In genomic region chr5:148924051-148924450, GRCm38 (mm10) we compare ENCODE assay signal across 24 mouse cellular contexts. TPM values are rescaled to one million over a fixed set of nuclear protein-coding genes. Genes with fewer than 3 reads are reported as not detected.
DNase-seq lines count a peak whose midpoint lies in the region; ATAC-seq and TF ChIP-seq lines count a peak whose summit lies in the region.
"Had no signal": no experiment of that assay in that cellular context is flagged by ENCODE, and none has a peak within 500 bp of the region (broad histone marks: within the 10 kb centered on the region; RNA-seq: fewer than 3 reads in every experiment).

No protein-coding gene starts in this region.

- no peak for TF ChIP-seq CTCF in gastrocnemius, adult 2 months (IDR thresholded peaks at IDR 0.05)
- no peak for TF ChIP-seq CTCF in liver, adult 2 months (IDR thresholded peaks at IDR 0.05; ENCODE audit: low read depth, low read length)
- TF ChIP-seq CTCF in liver, postnatal 0 days (IDR thresholded peaks at IDR 0.05; ENCODE audit: low read depth): no peak

- peak; percentile 24 for ATAC-seq in liver, postnatal 0 days
- ATAC-seq: activated CD4-positive, CD25-positive, alpha-beta regulatory T cell, adult 4 months; forebrain, embryonic 14.5 days; forebrain, postnatal 0 days; hindbrain, postnatal 0 days had no signal

- H3K79me2 ChIP-seq in liver, adult 2 months (ENCODE audit: control insufficient read depth, insufficient read depth, low read length): no peaks in the 10 kb centered on the region

- H3K36me3 ChIP-seq in liver, adult 2 months (ENCODE audit: control insufficient read depth, insufficient read depth, low read length): 0 out of 2 replicates have a peak, but pooled peaks cover 3% of the 10 kb centered on the region
- peaks cover 10% of the 10 kb centered on the region; the same call in 1 of the 2 replicates for H3K36me3 ChIP-seq in liver, postnatal 0 days (replicated peaks; ENCODE audit: insufficient read depth, low read length)

- peak overlapping the region; percentile 46; the same call in 1 of the 2 replicates for H3K27ac ChIP-seq in gastrocnemius, adult 2 months
- peak overlapping the region; percentile 24; the same call in 1 of the 2 replicates for H3K27ac ChIP-seq in liver, adult 2 months (replicated peaks; ENCODE audit: insufficient read depth, low read depth, low read length)
- peak overlapping the region; percentile 64 for H3K27ac ChIP-seq in liver, postnatal 0 days (ENCODE audit: low read depth)
- H3K27ac ChIP-seq: embryonic facial prominence, embryonic 12.5 days; embryonic facial prominence, embryonic 15.5 days; heart, adult 2 months; heart, embryonic 10.5 days; heart, embryonic 13.5 days; hindbrain, embryonic 14.5 days; hindbrain, postnatal 0 days had no signal

- H3K9ac ChIP-seq in liver, adult 2 months (ENCODE audit: low read depth, low read length): no peak overlapping the region
- H3K9ac ChIP-seq in liver, postnatal 0 days (replicated peaks): no peak overlapping the region
- H3K9ac ChIP-seq: embryonic facial prominence, embryonic 12.5 days; embryonic facial prominence, embryonic 15.5 days; forebrain, postnatal 0 days; heart, embryonic 13.5 days; hindbrain, embryonic 14.5 days had no signal

- H3K4me1 ChIP-seq in liver, adult 2 months (ENCODE audit: control insufficient read depth, insufficient read depth, low read length): peaks cover 11% of the 10 kb centered on the region
- peaks cover 17% of the 10 kb centered on the region for H3K4me1 ChIP-seq in liver, postnatal 0 days (ENCODE audit: insufficient read depth)

- WGBS in liver, adult 2 months: 31% methylated on average over 9 of the region's 9 CpGs
- 72% methylated on average over 9 of the region's 9 CpGs for WGBS in liver, postnatal 0 days (ENCODE audit: insufficient replicate concordance)

- peak overlapping the region; percentile 51; the same call in 1 of the 2 replicates for H3K4me3 ChIP-seq in gastrocnemius, adult 2 months
- peak overlapping the region; percentile 38; the same call in 1 of the 2 replicates for H3K4me3 ChIP-seq in liver, adult 2 months (ENCODE audit: insufficient read depth, low read depth, low read length)
- H3K4me3 ChIP-seq in liver, postnatal 0 days (ENCODE audit: low read depth, low read length): no peak overlapping the region
- H3K4me3 ChIP-seq: embryonic facial prominence, embryonic 12.5 days; embryonic facial prominence, embryonic 15.5 days; heart, adult 2 months; heart, embryonic 10.5 days; heart, embryonic 13.5 days had no signal

- no peaks in the 10 kb centered on the region for H3K9me3 ChIP-seq in liver, postnatal 0 days (ENCODE audit: low read length)
- H3K9me3 ChIP-seq: embryonic facial prominence, embryonic 12.5 days; embryonic facial prominence, embryonic 15.5 days; heart, embryonic 10.5 days; heart, embryonic 13.5 days had no signal

- no peak for TF ChIP-seq POLR2A in liver, adult 2 months (IDR thresholded peaks at IDR 0.05; ENCODE audit: extremely low read depth, insufficient read depth, low read length)

- TF ChIP-seq EP300 in liver, postnatal 0 days (IDR thresholded peaks at IDR 0.05; ENCODE audit: low read depth): no peak

- DNase-seq in gastrocnemius, adult 2 months: no peak
- no peak for DNase-seq in gastrocnemius, postnatal 4 days (ENCODE audit: low spot score in 2 of 2)
- DNase-seq in liver, adult 2 months (ENCODE audit: extremely low read depth, low read depth, low spot score): peak; percentile 71
- DNase-seq in liver: no peak
- no peak for DNase-seq in liver, postnatal 0 days
- DNase-seq in cerebellum, postnatal 14 days: no peak
- DNase-seq: adrenal gland, adult 8-10 months; adrenal gland, postnatal 25 days; cerebellum, adult 11-12 months; cerebellum, adult 8-10 months; cerebellum, postnatal 25 days; forebrain, postnatal 0 days; gastrocnemius, postnatal 25 days; heart, adult 2 months; heart, postnatal 14 days; heart, postnatal 4 days had no signal

- intact Hi-C loops in gastrocnemius, adult 2 months (cut with DNase I): no loop called here

- no peak overlapping the region for H3K4me2 ChIP-seq in liver, postnatal 0 days (ENCODE audit: low read depth, low read length)
- H3K4me2 ChIP-seq: embryonic facial prominence, embryonic 12.5 days; embryonic facial prominence, embryonic 15.5 days; heart, embryonic 13.5 days; hindbrain, embryonic 14.5 days had no signal

- no peaks in the 10 kb centered on the region for H3K27me3 ChIP-seq in liver, adult 2 months (ENCODE audit: control insufficient read depth, insufficient read depth, low read length)
- H3K27me3 ChIP-seq in liver, postnatal 0 days (ENCODE audit: insufficient read depth, low read length): no peaks in the 10 kb centered on the region
- H3K27me3 ChIP-seq: embryonic facial prominence, embryonic 12.5 days; embryonic facial prominence, embryonic 15.5 days; heart, embryonic 13.5 days had no signal

RNA-seq across cellular contexts. Expression of gene Katnal1, which starts 5.1 kb away (rescaled TPM):
- total RNA-seq in gastrocnemius, adult 2 months (2021): 1 to 10 TPM; 4.2 to 5.6 TPM
- 10 to 100 TPM; 10.4 to 12.4 TPM for total RNA-seq in gastrocnemius, postnatal 4 days (2021)
- 3.9 and 4.2 TPM in 2 replicates for total RNA-seq in liver, adult 2 months (2014; rRNA removed)
- 1.5 and 2.0 TPM in 2 replicates for polyA plus RNA-seq in liver, adult 2 months (2012; rRNA removed)
- polyA plus RNA-seq in liver, postnatal 0 days (2015; fragmentation: Nextera tagmentation; extraction: Ambion mirVana): 4.3 and 4.8 TPM in 2 replicates
